Mouse (Mus musculus): ENCODE data around the gene Tnfaip8l2.
"Not testable (repeated sequence)": the region's sequence is repeated elsewhere in the genome, so short reads cannot be mapped to it uniquely, and the experiment has no call there.

GRCm38 (mm10) chr3:95134133-95134532, 8.0 kb downstream of the Tnfaip8l2 start:
- TF ChIP-seq CTCF (IDR thresholded peaks at IDR 0.05; ENCODE audit: low read depth, low read length); POLR2A (IDR thresholded peaks at IDR 0.05; ENCODE audit: extremely low read depth, insufficient read depth, low read length): not testable (repeated sequence)

Measured in liver, adult 2 months (tissue).